Mouse (Mus musculus) cortical plate, adult 2 months (tissue): ENCODE results near the gene Znhit3. TPM values are rescaled to one million over a fixed set of nuclear protein-coding genes. Genes with fewer than 3 reads are reported as not detected.
A peak's percentile ranks its signal among the peaks of the same experiment; 100 is the strongest.
"Not testable (repeated sequence)": the region's sequence is repeated elsewhere in the genome, so short reads cannot be mapped to it uniquely, and the experiment has no call there.

Source experiments
- H3K27ac ChIP-seq: fragments of 200-500 bp; 2 replicates; pipeline ENCODE4 v1.5.1; 2012; ENCODE audit warnings: low read length, control low read depth, inconsistent platforms; ENCODE audit not compliant: insufficient read depth
- H3K4me1 ChIP-seq: fragments of 200-500 bp; 2 replicates; pipeline ENCODE4 v1.6.1; 2011; ENCODE audit warnings: low read length; ENCODE audit not compliant: control insufficient read depth, insufficient read depth
- H3K4me3 ChIP-seq: fragments of 200-500 bp; 2 replicates; pipeline ENCODE4 v1.5.1; 2011; ENCODE audit warnings: mild to moderate bottlenecking, low read length, control low read depth; ENCODE audit not compliant: insufficient read depth
- CTCF ChIP-seq: fragments of 200-500 bp; IDR thresholded peaks from 2 replicates; pipeline ENCODE4 v1.5.1; 2011; ENCODE audit warnings: mild to moderate bottlenecking, control low read depth, low read length; ENCODE audit not compliant: insufficient read depth; ENCODE audit errors: extremely low read depth
- POLR2A ChIP-seq: fragments of 200-500 bp; IDR thresholded peaks from 2 replicates; pipeline ENCODE4 v1.6.1; 2011; ENCODE audit warnings: mild to moderate bottlenecking, low read length, control low read depth; ENCODE audit not compliant: insufficient read depth; ENCODE audit errors: extremely low read depth
- polyA plus RNA-seq: library from polyadenylated mRNA; depleted of rRNA; stranded (reverse); fragments of >200 nt; gene quantifications from 2 replicates; pipeline ENCODE4 v1.2.3, GENCODE M21; 2012

Gene Znhit3
- polyA plus RNA-seq, 1 experiment, result 47.6 TPM

GRCm38 (mm10) chr11:84880971-84881370 lies 35.2 kb downstream of the Znhit3 start:
- TF ChIP-seq POLR2A (no peak), CTCF (no peak)
- Histone ChIP-seq H3K27ac (no peak overlapping the region), H3K4me1 (peaks cover 1% of the 10 kb centered on the region; the same call in 1 of the 2 replicates), H3K4me3 (peak overlapping the region; percentile 99)

- Histone ChIP-seq H3K4me1 (peaks cover 1% of the 10 kb centered on the region; the same call in 1 of the 2 replicates), H3K4me3 (peak overlapping the region; percentile 99), H3K27ac (no peak overlapping the region)
- TF ChIP-seq CTCF (0 out of 2 replicates have a peak, but pooled peaks have one; percentile 10), POLR2A (no peak)
Measured at GRCm38 (mm10) chr11:84880465-84880961, 35.7 kb downstream of the Znhit3 start.

DNA sequence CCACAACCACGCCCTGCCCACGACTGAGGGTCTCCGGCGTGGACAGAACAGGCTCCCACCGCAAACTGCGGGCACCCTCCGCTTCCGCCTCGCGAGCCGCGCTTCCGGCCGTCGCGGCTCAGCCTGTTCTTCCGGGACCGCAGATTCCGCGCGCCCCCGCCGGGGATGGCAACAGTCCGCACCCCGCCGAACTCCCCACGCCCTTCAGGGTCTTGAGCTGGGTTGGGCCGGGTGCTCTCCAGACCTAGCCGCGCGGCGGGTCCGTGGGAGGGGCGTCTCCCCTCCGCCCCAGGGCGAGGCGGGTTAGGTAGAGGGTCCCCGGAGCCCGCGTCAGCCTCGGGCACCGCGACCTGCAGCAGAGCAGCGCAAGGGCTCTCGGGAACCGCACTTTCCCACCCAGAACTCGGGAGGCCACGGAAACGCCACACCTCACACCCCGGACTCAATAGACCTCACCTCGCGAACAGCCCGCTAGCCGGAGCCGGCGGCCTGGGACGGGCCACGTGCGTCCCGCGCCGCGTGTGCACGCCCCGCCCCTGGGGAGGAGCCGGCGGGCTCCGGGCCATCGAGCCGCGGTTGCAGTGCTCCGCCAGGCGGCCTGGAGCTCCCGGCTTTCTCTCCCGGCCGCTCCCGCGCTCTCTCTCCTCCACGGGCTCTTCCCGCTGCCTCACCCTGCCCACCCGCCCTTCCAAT lies 36.2 kb downstream of the Znhit3 start, which contains the start of the genes Myo19 and Pigw:
TSS of gene Myo19 (plus strand) at position 377 of the 693 bp plus-strand sequence.
TSS of gene Pigw (minus strand) at position 514 of the 693 bp plus-strand sequence.
- peak within 1 kb of the TSS; percentile 99 for H3K4me3 ChIP-seq
- H3K27ac ChIP-seq, result peak within 1 kb of the TSS; percentile 90
- TF ChIP-seq POLR2A (0 out of 2 replicates have a peak, but pooled peaks have one; percentile 44), CTCF (no peak)
- peaks cover 1% of the 10 kb centered on the region; the same call in 1 of the 2 replicates for H3K4me1 ChIP-seq

DNA sequence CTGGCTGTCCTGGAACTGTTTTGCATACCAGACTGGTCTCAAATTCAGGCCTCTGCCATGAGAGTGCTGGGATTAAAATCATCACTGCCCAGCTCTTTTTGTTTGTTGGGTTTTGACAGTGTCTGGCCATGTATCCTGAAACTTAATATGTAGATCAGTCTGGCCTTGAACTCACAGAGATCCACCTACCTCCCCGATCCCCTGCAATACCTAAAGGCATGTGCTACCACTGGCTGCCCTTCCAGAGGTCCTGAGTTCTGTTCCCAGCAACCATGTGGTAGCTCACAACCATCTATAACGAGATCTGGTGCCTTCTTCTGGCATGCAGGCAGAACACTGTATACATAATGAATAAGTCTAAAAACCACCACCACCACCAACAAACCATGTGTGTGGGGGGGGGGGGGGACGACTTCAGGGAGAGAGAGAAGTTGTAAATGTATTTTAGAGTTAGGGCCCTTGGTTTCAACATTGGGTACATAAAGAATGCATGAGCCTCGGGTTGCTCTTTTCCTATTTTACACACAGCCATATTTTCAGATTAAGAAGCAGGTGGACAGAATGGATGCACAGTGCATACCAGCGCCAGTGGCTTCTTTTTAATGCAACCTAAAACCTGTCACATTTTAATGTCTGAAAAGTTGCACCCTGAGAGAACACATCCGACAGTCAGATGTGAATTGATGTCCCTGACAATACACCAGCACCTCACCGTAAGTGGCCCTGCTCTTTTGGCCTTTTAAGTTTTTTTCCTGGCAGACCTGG lies 37.0 kb downstream of the Znhit3 start:
- peak overlapping the region; percentile 28; the same call in 1 of the 2 replicates for H3K27ac ChIP-seq
- H3K4me3 ChIP-seq, result peak overlapping the region; percentile 99
- no peak for TF ChIP-seq CTCF
- no peak for TF ChIP-seq POLR2A
- peaks cover 1% of the 10 kb centered on the region; the same call in 1 of the 2 replicates for H3K4me1 ChIP-seq

DNA sequence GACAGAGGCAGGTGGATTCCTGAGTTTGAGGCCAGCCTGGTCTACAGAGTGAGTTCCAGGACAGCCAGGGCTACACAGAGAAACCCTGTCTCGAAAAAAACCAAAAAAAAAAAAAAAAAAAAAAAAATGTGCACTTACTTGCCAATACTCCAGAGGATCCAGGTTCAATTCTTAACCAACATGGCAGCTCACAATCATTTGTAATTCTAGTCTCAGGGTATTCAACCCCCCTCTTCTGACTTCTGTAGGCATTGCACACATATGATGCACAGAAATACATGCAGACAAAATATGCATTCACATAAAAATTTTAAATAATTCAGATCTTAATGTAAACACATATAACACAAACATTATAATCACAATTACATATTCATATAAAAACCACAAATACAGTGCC lies 40.1 kb downstream of the Znhit3 start:
- H3K4me3 ChIP-seq, H3K27ac ChIP-seq: not testable (repeated sequence)

GRCm38 (mm10) chr11:84873042-84873833 lies 42.9 kb downstream of the Znhit3 start:
- TF ChIP-seq POLR2A, result no peak
- H3K4me3 ChIP-seq, result no peak overlapping the region
- H3K4me1 ChIP-seq, result no peaks in the 10 kb centered on the region
- H3K27ac ChIP-seq, result no peak overlapping the region

More for the DNA sequence above, 40.1 kb downstream of the Znhit3 start:
- not testable (repeated sequence) for H3K4me1 ChIP-seq

DNA sequence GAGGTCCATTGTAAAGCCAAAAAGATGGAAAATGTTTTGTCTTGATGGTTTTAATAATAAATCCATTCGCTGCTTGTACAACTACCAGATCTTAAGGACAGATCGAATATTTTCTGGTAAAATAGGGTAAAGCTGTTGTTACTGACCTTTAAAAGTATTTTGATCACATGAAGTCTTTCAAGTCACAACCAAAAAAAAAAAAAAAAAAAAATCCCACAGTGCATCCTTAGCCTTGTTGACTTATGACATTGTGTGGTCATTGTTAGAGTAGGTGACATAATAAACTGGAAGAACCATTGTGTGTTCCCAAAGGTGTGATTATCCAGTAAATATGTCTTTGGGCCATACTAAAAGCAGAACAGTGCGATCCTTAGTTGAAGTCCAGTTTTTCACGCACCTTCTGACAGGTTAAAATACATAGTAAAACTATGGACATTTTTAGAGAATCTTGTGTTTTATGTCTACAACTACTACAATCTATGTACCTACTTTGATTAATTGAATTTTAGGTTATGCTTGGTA lies 44.6 kb downstream of the Znhit3 start:
- Histone ChIP-seq H3K4me1 (peaks cover 3% of the 10 kb centered on the region), H3K4me3 (peak overlapping the region; percentile 89), H3K27ac (no peak overlapping the region)
- TF ChIP-seq CTCF (no peak), POLR2A (no peak)

- no peak for TF ChIP-seq CTCF
- H3K4me1 ChIP-seq, result peaks cover 4% of the 10 kb centered on the region
- H3K27ac ChIP-seq, result peak overlapping the region; percentile 92
- H3K4me3 ChIP-seq, result peak overlapping the region; percentile 89
Measured at GRCm38 (mm10) chr11:84871046-84871445, 45.1 kb downstream of the Znhit3 start.
